Mouse (Mus musculus): ENCODE data around the gene Ppp3ca.

DNA sequence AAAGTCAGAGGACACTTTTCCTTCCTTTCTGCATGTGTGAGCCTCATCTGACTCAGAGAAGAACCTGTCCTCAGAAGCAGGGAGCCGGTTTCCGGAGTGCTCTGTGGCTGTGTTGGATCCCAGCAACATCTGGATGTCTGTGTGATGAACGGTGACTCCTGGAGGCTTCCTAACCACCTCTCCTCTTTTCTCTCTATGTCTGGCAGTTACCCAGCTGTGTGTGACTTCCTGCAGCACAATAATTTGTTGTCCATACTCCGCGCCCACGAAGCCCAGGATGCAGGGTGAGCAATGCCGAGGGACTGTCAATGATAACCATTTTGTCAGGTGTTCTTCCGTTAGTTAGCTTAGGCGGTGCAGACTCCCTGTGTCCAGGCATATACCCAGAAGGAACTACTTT lies 217.8 kb downstream of the Ppp3ca start:
- TF ChIP-seq CTCF (conservative IDR thresholded peaks at IDR 0.05 in 1 of 2, IDR thresholded peaks at IDR 0.05 in 1 of 2; ENCODE audit: low read depth in 2 of 2, low read length in 2 of 2) = no peak
- no peak for TF ChIP-seq POLR2A (IDR thresholded peaks at IDR 0.05; ENCODE audit: low read depth, low read length)
- no peak for TF ChIP-seq SMC3 (IDR thresholded peaks at IDR 0.05; ENCODE audit: low read depth, low read length)

Measured in CH12.LX (cell line).